Mouse (Mus musculus) bone marrow, adult 2 months (tissue): Measurements from ENCODE around the gene Rhbdd1.

Experiments
- CTCF ChIP-seq: fragments of 200-500 bp; IDR thresholded peaks from 2 replicates; pipeline ENCODE4 v1.5.1; 2011; ENCODE audit warnings: low read length, control low read depth; ENCODE audit not compliant: control insufficient read depth, insufficient read depth
- POLR2A ChIP-seq: fragments of 200-500 bp; IDR thresholded peaks from 2 replicates; pipeline ENCODE4 v1.6.1; 2011; ENCODE audit warnings: low read depth, mild to moderate bottlenecking, control low read depth, low read length, borderline replicate concordance; ENCODE audit not compliant: control insufficient read depth

GRCm38 (mm10) chr1:82459350-82459749, 143.1 kb downstream of the Rhbdd1 start:
- TF ChIP-seq CTCF (no peak), POLR2A (no peak)
